Mouse (Mus musculus) C2C12 (cell line): ENCODE results near the gene Tbc1d1. TPM values are rescaled to one million over a fixed set of nuclear protein-coding genes. Genes with fewer than 3 reads are reported as not detected.
"Not testable (repeated sequence)": the region's sequence is repeated elsewhere in the genome, so short reads cannot be mapped to it uniquely, and the experiment has no call there.

Experiments used
- H3K27me3 ChIP-seq: one replicate; pipeline ENCODE4 v1.6.1; 2011; ENCODE audit not compliant: control insufficient read depth, insufficient read depth, insufficient read length
- H3K36me3 ChIP-seq: one replicate; pipeline ENCODE4 v1.6.1; 2011; ENCODE audit not compliant: control insufficient read depth, insufficient read depth
- H3K4me3 ChIP-seq: one replicate; pipeline ENCODE4 v1.5.1; 2011; ENCODE audit warnings: mild to moderate bottlenecking, control low read depth; ENCODE audit not compliant: poor library complexity, insufficient read depth, severe bottlenecking
- H3K79me2 ChIP-seq: one replicate; pipeline ENCODE4 v1.6.1; 2011; ENCODE audit not compliant: control insufficient read depth, insufficient read depth
- H3K79me3 ChIP-seq: one replicate; pipeline ENCODE4 v1.6.1; 2011; ENCODE audit warnings: low read depth, control low read depth
- H3ac ChIP-seq: one replicate; pipeline ENCODE3; 2011; ENCODE audit warnings: low read depth; ENCODE audit not compliant: control insufficient read depth, insufficient read length
- CEBPB ChIP-seq: IDR thresholded peaks from one replicate; pipeline ENCODE4 v1.6.1; 2011; ENCODE audit warnings: low read depth, mild to moderate bottlenecking, control low read depth, moderate library complexity
- CTCF ChIP-seq: IDR thresholded peaks from one replicate; pipeline ENCODE4 v1.5.1; 2011; ENCODE audit not compliant: control insufficient read depth, insufficient read depth, insufficient read length
- FOSL1 ChIP-seq: IDR thresholded peaks from one replicate; pipeline ENCODE4 v1.8.0; 2011; ENCODE audit warnings: mild to moderate bottlenecking, low read length; ENCODE audit not compliant: poor library complexity, insufficient read depth, severe bottlenecking
- MAX ChIP-seq: IDR thresholded peaks from one replicate; pipeline ENCODE4 v1.6.1; 2011; ENCODE audit warnings: mild to moderate bottlenecking, control low read depth
- MYOD1 ChIP-seq: IDR thresholded peaks from one replicate; pipeline ENCODE4 v1.6.1; 2011; ENCODE audit warnings: low read depth; ENCODE audit not compliant: control insufficient read depth, insufficient read length
- MYOG ChIP-seq: IDR thresholded peaks from one replicate; pipeline ENCODE4 v1.6.1; 2011; ENCODE audit not compliant: control insufficient read depth, insufficient read length; ENCODE audit errors: extremely low read depth
- USF1 ChIP-seq: IDR thresholded peaks from one replicate; pipeline ENCODE4 v1.6.1; 2011; ENCODE audit warnings: low read depth, mild to moderate bottlenecking, control low read depth, moderate library complexity
- polyA plus RNA-seq: library from polyadenylated mRNA; unstranded; fragments of >200 nt; fragmentation: generic; extraction: Trizol; gene quantifications from one replicate; pipeline ENCODE4 v1.2.1, GENCODE M21; 2012; ENCODE audit warnings: missing spikeins

Gene Tbc1d1
- polyA plus RNA-seq, 1 experiment, result 25.0 TPM

- Histone ChIP-seq H3K79me2 (no peaks in the 10 kb centered on the region), H3K36me3 (peaks cover 14% of the 10 kb centered on the region), H3K27me3 (no peaks in the 10 kb centered on the region), H3ac (no peak overlapping the region), H3K4me3 (no peak overlapping the region), H3K79me3 (no peaks in the 10 kb centered on the region)
- TF ChIP-seq MAX (no peak), CEBPB (no peak), FOSL1 (no peak), USF1 (no peak), MYOG (no peak)
Measured at GRCm38 (mm10) chr5:64351968-64352367, 195.9 kb downstream of the Tbc1d1 start.

GRCm38 (mm10) chr5:64358639-64359584 lies 202.8 kb downstream of the Tbc1d1 start:
- no peaks in the 10 kb centered on the region for H3K79me3 ChIP-seq
- no peaks in the 10 kb centered on the region for H3K36me3 ChIP-seq
- no peak overlapping the region for H3ac ChIP-seq
- H3K79me2 ChIP-seq, result no peaks in the 10 kb centered on the region
- TF ChIP-seq CEBPB (no peak), USF1 (no peak), FOSL1 (no peak), MYOD1 (no peak), MYOG (no peak), CTCF (no peak)
- H3K4me3 ChIP-seq, result no peak overlapping the region
- no peaks in the 10 kb centered on the region for H3K27me3 ChIP-seq

- TF ChIP-seq USF1 (peak; percentile 90), CTCF (no peak)
- H3K36me3 ChIP-seq, result no peaks in the 10 kb centered on the region
- no peaks in the 10 kb centered on the region for H3K27me3 ChIP-seq
- no peak overlapping the region for H3ac ChIP-seq
- no peaks in the 10 kb centered on the region for H3K79me2 ChIP-seq
- no peaks in the 10 kb centered on the region for H3K79me3 ChIP-seq
- no peak overlapping the region for H3K4me3 ChIP-seq
Measured at GRCm38 (mm10) chr5:64360147-64360875, 204.2 kb downstream of the Tbc1d1 start.

GRCm38 (mm10) chr5:64360876-64361268 lies 204.8 kb downstream of the Tbc1d1 start:
- not testable (repeated sequence) for H3K27me3 ChIP-seq, H3K79me2 ChIP-seq, H3K36me3 ChIP-seq, H3ac ChIP-seq, H3K79me3 ChIP-seq, H3K4me3 ChIP-seq

- Histone ChIP-seq H3K79me3 (no peaks in the 10 kb centered on the region), H3K36me3 (no peaks in the 10 kb centered on the region), H3K4me3 (no peak overlapping the region), H3ac (no peak overlapping the region), H3K27me3 (no peaks in the 10 kb centered on the region), H3K79me2 (no peaks in the 10 kb centered on the region)
- TF ChIP-seq CEBPB, result no peak
- TF ChIP-seq FOSL1, result no peak
- no peak for TF ChIP-seq MYOG
- no peak for TF ChIP-seq CTCF
Measured at GRCm38 (mm10) chr5:64363859-64364406, 207.8 kb downstream of the Tbc1d1 start.

- H3K4me3 ChIP-seq, result no peak overlapping the region
- no peaks in the 10 kb centered on the region for H3K79me3 ChIP-seq
- no peak overlapping the region for H3ac ChIP-seq
- H3K36me3 ChIP-seq, result no peaks in the 10 kb centered on the region
- H3K79me2 ChIP-seq, result no peaks in the 10 kb centered on the region
- TF ChIP-seq MYOD1 (no peak), CEBPB (no peak), FOSL1 (no peak), MYOG (no peak), USF1 (no peak), CTCF (no peak), MAX (no peak)
- H3K27me3 ChIP-seq, result no peaks in the 10 kb centered on the region
Measured at GRCm38 (mm10) chr5:64364432-64365125, 208.5 kb downstream of the Tbc1d1 start.
